Mouse (Mus musculus) liver, embryonic 14.5 days (tissue): ENCODE data around the gene Thg1l. TPM values are rescaled to one million over a fixed set of nuclear protein-coding genes. Genes with fewer than 3 reads are reported as not detected.

Experiments
- ATAC-seq: fragments of 200-750 bp; cut with Nextera tagmentation; 2 replicates; pipeline ENCODE4 v1.8.0; 2017; ENCODE audit warnings: moderate number of reproducible peaks, mild to moderate bottlenecking, moderate library complexity; ENCODE audit not compliant: insufficient read depth
- DNase-seq, 3 experiments: peaks; one replicate each; pipeline ENCODE4 v3.0.0-alpha.2; 2012 to 2013; ENCODE audit warnings: low read depth in 3 of 3, low spot score in 3 of 3
- H3K27ac ChIP-seq: fragments of 300-500 bp; sonication (generic); 2 replicates; pipeline ENCODE4 v1.5.1; 2014; ENCODE audit warnings: moderate library complexity, mild to moderate bottlenecking, control low read depth, inconsistent platforms
- H3K27me3 ChIP-seq: fragments of 300-500 bp; sonication (generic); 2 replicates; pipeline ENCODE4 v1.6.1; 2014; ENCODE audit warnings: mild to moderate bottlenecking, low read length, moderate library complexity; ENCODE audit not compliant: control insufficient read depth, insufficient read depth
- H3K36me3 ChIP-seq: fragments of 300-500 bp; sonication (generic); replicated peaks from 2 replicates; pipeline ENCODE4 v1.6.1; 2014; ENCODE audit warnings: low read depth; ENCODE audit not compliant: control insufficient read depth, insufficient read depth
- H3K4me1 ChIP-seq, 2 experiments: fragments of 200-500 bp in 1 of 2; fragments of 300-500 bp in 1 of 2; sonication (generic) in 1 of 2; replicated peaks; 2 replicates each; pipeline ENCODE4 v1.6.1; 2012 to 2014; ENCODE audit warnings: antibody characterized with exemption in 1 of 2, inconsistent platforms in 1 of 2, low read length in 1 of 2; ENCODE audit not compliant: control insufficient read depth in 2 of 2, insufficient read depth in 2 of 2
- H3K4me2 ChIP-seq: fragments of 300-500 bp; sonication (generic); 2 replicates; pipeline ENCODE4 v1.6.1; 2014; ENCODE audit warnings: low read depth, mild to moderate bottlenecking, control low read depth, moderate library complexity
- H3K4me3 ChIP-seq, 2 experiments: fragments of 200-500 bp in 1 of 2; fragments of 300-500 bp in 1 of 2; sonication (generic) in 1 of 2; 2 replicates each; pipeline ENCODE4 v1.5.1; 2012 to 2014; ENCODE audit warnings: low read depth in 2 of 2, low read length in 2 of 2, mild to moderate bottlenecking in 2 of 2, control low read depth in 1 of 2, inconsistent platforms in 1 of 2, moderate library complexity in 1 of 2; ENCODE audit not compliant: insufficient read depth in 1 of 2
- H3K9ac ChIP-seq: fragments of 300-500 bp; sonication (generic); replicated peaks from 2 replicates; pipeline ENCODE4 v1.6.1; 2014; ENCODE audit warnings: mild to moderate bottlenecking, control low read depth, moderate library complexity
- H3K9me3 ChIP-seq: fragments of 300-500 bp; sonication (generic); 2 replicates; pipeline ENCODE4 v1.6.1; 2016; ENCODE audit warnings: low read length, mixed read lengths; ENCODE audit not compliant: control insufficient read depth
- CTCF ChIP-seq: IDR thresholded peaks from 2 replicates; pipeline ENCODE4 v1.5.1; 2016; ENCODE audit warnings: antibody characterized with exemption, low read depth, control low read depth
- EP300 ChIP-seq: IDR thresholded peaks from 2 replicates; pipeline ENCODE4 v1.6.1; 2016; ENCODE audit warnings: antibody characterized with exemption, low read depth
- WGBS: fragments of 180-500 bp; shearing (Covaris S2); extraction: QIAGEN DNeasy Blood & Tissue Kit; methylation state at CpG from one replicate; pipeline ENCODE4 v1.1.7; 2014; ENCODE audit not compliant: insufficient replicate concordance; 5-methylcytosine and 5-hydroxymethylcytosine counted together
- polyA plus RNA-seq, 2 experiments: library from polyadenylated mRNA; depleted of rRNA in 1 of 2; stranded (reverse) in 1 of 2; unstranded in 1 of 2; fragments of >200 nt; fragmentation: Nextera tagmentation in 1 of 2; extraction: Ambion mirVana in 1 of 2; gene quantifications; 2 replicates each; pipeline versions ENCODE4 v1.2.1 to v1.2.3; 2012 to 2014

Thg1l gene
- polyA plus RNA-seq, 2 experiments = 6.3 to 8.7 TPM

DNA sequence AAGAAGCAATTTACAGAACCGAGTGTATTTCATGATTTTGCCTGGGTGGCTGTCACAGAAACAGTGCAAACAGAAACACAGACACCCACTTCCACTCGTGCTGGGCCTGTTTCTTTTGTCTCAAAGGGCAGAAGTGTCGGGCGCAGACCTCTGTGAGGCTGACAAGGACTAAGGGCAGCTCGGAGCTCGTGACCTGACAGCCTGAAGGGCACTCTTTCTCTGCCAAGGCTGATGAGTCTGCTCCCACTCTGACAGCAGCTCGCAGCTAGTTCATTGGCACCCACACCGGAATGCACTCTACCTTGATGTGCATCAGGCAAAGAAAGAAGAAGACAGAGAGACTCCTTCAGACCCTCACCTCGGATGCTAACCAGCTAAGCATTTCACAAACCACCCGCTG, 25.8 kb downstream of the Thg1l start:
- Histone ChIP-seq H3K4me2 (no peak overlapping the region), H3K27ac (no peak overlapping the region), H3K9ac (no peak overlapping the region), H3K36me3 (peaks cover 7% of the 10 kb centered on the region; the same call in 1 of the 2 replicates), H3K4me1 (no peaks in the 10 kb centered on the region), H3K9me3 (no peaks in the 10 kb centered on the region), H3K27me3 (no peaks in the 10 kb centered on the region), H3K4me3 (no peak overlapping the region)
- DNase-seq (no peak), ATAC-seq (no peak)
- no peak for TF ChIP-seq CTCF
- no peak for TF ChIP-seq EP300
- 69% methylated on average over 10 of the region's 10 CpGs for WGBS

GRCm38 (mm10) chr11:45927456-45927855, 27.8 kb downstream of the Thg1l start:
- H3K4me1 ChIP-seq = peaks cover 0 to 4% of the 10 kb centered on the region in 2 experiments; a peak in 1 of 4 replicates
- H3K9ac ChIP-seq = no peak overlapping the region
- H3K4me2 ChIP-seq = no peak overlapping the region
- H3K27me3 ChIP-seq = no peaks in the 10 kb centered on the region
- no peak overlapping the region for H3K4me3 ChIP-seq
- DNase-seq = no peak
- ATAC-seq = no peak
- TF ChIP-seq EP300 (no peak), CTCF (no peak)
- no peak overlapping the region for H3K27ac ChIP-seq
- H3K9me3 ChIP-seq = no peaks in the 10 kb centered on the region
- 54% methylated on average over 5 of the region's 5 CpGs for WGBS
- no peaks in the 10 kb centered on the region for H3K36me3 ChIP-seq

DNA sequence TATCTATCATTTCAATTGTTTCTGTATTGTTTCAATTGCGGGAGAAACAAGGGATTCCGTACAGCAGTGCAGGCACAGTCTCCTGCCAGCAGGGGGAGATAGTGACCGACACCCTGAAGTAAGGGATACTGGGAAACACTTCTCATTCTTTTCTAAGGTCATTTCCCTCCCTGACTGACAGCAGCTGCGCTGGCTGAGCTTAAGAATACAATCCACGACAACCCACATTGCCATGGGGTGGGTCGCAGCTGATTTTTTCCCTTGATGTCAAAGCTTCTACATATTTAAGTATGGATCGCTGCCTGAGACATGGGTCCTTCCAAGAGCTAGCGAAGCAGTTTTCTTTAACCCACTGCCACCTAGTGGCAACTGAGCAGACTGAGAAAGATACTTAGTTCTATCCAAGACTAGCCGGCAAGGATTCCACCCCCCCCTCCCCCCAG, 28.6 kb downstream of the Thg1l start:
- Histone ChIP-seq H3K27me3 (no peaks in the 10 kb centered on the region), H3K4me1 (peaks cover 0 to 4% of the 10 kb centered on the region in 2 experiments; a peak in 1 of 4 replicates), H3K4me3 (peak overlapping the region; percentile 51 to 86), H3K4me2 (peak overlapping the region; percentile 70), H3K9me3 (no peaks in the 10 kb centered on the region), H3K9ac (peak overlapping the region; percentile 59), H3K27ac (no peak overlapping the region), H3K36me3 (no peaks in the 10 kb centered on the region)
- ATAC-seq = peak; percentile 84
- TF ChIP-seq CTCF (peak; percentile 94), EP300 (no peak)
- peak; percentile 58 to 70 (median 59) for DNase-seq
- 0% methylated on average over 9 of the region's 9 CpGs for WGBS

DNA sequence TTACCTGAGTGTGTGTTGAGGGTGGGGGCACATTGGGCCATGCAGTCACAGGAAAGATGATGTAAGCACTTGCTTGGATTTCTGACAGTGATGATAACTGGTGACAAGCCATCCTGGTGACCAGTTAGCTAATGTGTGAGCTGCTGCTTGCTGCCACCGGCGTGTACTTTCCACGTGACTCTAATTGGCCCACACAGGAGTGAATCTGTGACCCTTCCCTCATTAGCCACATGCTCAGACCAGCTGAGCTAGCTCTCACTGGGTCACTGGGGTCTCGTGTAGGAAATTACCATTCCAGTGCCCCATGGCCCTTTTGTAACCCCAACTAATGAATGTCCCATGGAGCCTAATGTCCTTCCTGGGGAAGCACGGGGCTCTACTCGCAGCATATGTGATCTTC, 29.9 kb downstream of the Thg1l start:
- Histone ChIP-seq H3K27me3 (no peaks in the 10 kb centered on the region), H3K4me2 (no peak overlapping the region), H3K9ac (no peak overlapping the region), H3K4me1 (peaks cover 0 to 4% of the 10 kb centered on the region in 2 experiments; a peak in 1 of 4 replicates), H3K4me3 (no peak overlapping the region), H3K27ac (no peak overlapping the region), H3K9me3 (no peaks in the 10 kb centered on the region), H3K36me3 (no peaks in the 10 kb centered on the region)
- 58% methylated on average over 6 of the region's 6 CpGs for WGBS
- TF ChIP-seq EP300 (no peak), CTCF (no peak)
- ATAC-seq (no peak), DNase-seq (no peak)

DNA sequence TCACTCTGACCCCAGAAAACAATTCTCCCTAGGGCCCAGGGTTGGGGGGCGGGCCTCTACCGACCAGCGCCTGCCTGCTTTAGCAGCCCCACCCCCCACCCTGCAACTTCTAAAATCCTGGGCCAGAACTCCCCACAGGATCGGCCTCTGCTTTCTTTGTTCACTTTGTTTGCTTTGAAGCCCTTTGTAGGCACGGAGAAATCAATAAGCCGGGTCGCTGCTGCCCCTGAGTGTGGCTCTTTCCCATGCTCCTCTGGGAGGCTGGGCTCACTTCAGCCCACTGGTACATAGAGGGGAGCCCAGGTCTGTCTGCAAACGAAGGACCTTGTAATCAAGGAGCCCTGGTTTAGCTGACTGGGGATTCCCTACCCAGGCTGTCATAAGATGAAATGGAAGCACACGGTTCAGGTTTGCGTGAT, 33.8 kb downstream of the Thg1l start:
- H3K27ac ChIP-seq = no peak overlapping the region
- H3K4me3 ChIP-seq = no peak overlapping the region
- WGBS = 35% methylated on average over 10 of the region's 10 CpGs
- H3K4me1 ChIP-seq = peaks cover 0 to 4% of the 10 kb centered on the region in 2 experiments; a peak in 1 of 4 replicates
- no peaks in the 10 kb centered on the region for H3K36me3 ChIP-seq
- H3K27me3 ChIP-seq = no peaks in the 10 kb centered on the region
- H3K4me2 ChIP-seq = no peak overlapping the region
- H3K9me3 ChIP-seq = no peaks in the 10 kb centered on the region
- TF ChIP-seq EP300 = no peak
- no peak for TF ChIP-seq CTCF
- H3K9ac ChIP-seq = no peak overlapping the region
- ATAC-seq (peak; percentile 39; the same call in 1 of the 2 replicates), DNase-seq (no peak)
